Mouse (Mus musculus) urinary bladder, postnatal 0 days (tissue): Measurements from ENCODE around the gene Tmem178. TPM values are rescaled to one million over a fixed set of nuclear protein-coding genes. Genes with fewer than 3 reads are reported as not detected.

Experiments
- polyA plus RNA-seq: library from polyadenylated mRNA; unstranded; fragments of >200 nt; fragmentation: Nextera tagmentation; extraction: Ambion mirVana; gene quantifications from 2 replicates; pipeline ENCODE4 v1.2.1, GENCODE M21; 2015

Tmem178 gene
- 1.2 and 1.3 TPM in 2 replicates for polyA plus RNA-seq

DNA sequence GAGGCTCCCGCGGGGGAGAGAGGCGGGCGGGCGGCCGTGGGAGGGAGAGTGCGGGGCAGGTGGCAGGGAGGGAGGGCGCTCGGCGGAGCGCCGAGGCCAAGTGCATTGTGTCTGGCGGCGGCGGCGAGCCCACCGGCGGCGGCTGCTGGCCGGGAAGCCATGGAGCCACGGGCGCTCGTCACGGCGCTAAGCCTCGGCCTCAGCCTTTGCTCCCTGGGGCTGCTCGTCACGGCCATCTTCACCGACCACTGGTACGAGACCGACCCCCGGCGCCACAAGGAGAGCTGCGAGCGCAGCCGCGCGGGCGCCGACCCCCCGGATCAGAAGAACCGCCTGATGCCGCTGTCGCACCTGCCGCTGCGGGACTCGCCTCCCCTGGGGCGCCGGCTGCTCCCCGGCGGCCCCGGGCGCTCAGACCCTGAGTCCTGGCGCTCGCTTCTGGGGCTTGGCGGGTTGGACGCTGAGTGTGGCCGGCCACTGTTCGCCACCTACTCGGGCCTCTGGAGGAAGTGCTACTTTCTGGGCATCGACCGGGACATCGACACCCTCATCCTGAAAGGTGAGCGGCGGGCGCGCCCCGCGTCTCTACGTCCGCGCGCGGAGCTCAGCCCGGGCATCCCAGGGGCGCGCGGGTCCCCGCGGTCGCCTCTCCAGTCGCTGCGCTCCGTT is at the start of gene Tmem178:
Gene Tmem178 (plus strand): TSS at position 103 of the 669 bp plus-strand sequence.

Other genes with a start within 250 kb of the Tmem178 start
- gene Map4k3, start 216.1 kb upstream of the Tmem178 start, polyA plus RNA-seq, result 34.5 and 42.2 TPM in 2 replicates
- 6.7 and 7.5 TPM in 2 replicates for gene Thumpd2, start 120.5 kb downstream of the Tmem178 start, polyA plus RNA-seq